Mouse (Mus musculus) G1E (cell line): ENCODE results near the gene Gdf11. TPM values are rescaled to one million over a fixed set of nuclear protein-coding genes. Genes with fewer than 3 reads are reported as not detected.

Experiments used
- ATAC-seq: 2 replicates; pipeline ENCODE4 v1.8.0; 2016; ENCODE audit warnings: mild to moderate bottlenecking; ENCODE audit not compliant: insufficient number of reproducible peaks, poor library complexity, low FRiP score, severe bottlenecking; ENCODE audit errors: extremely low read depth
- DNase-seq: peaks from one replicate; pipeline ENCODE4 v3.0.0; 2012; ENCODE audit warnings: low spot score
- H3K27me3 ChIP-seq: 2 replicates; pipeline ENCODE4 v1.6.1; 2012; ENCODE audit warnings: mild to moderate bottlenecking, low read length, inconsistent platforms; ENCODE audit not compliant: insufficient read depth
- H3K36me3 ChIP-seq: replicated peaks from 2 replicates; pipeline ENCODE3; 2012; ENCODE audit warnings: mild to moderate bottlenecking, inconsistent platforms
- H3K4me1 ChIP-seq: 2 replicates; pipeline ENCODE4 v1.6.1; 2012; ENCODE audit warnings: low read depth, low read length, inconsistent platforms, mixed read lengths; ENCODE audit not compliant: insufficient read depth
- H3K4me3 ChIP-seq: 2 replicates; pipeline ENCODE4 v1.5.1; 2012; ENCODE audit warnings: low read depth, mild to moderate bottlenecking, inconsistent platforms, low read length, moderate library complexity, mixed read lengths
- H3K9me3 ChIP-seq: replicated peaks from 2 replicates; pipeline ENCODE4 v1.6.1; 2012; ENCODE audit warnings: inconsistent platforms
- CTCF ChIP-seq: IDR thresholded peaks from 2 replicates; pipeline ENCODE4 v1.5.1; 2012; ENCODE audit warnings: low read depth, low read length, inconsistent platforms, mixed read lengths
- GATA1 ChIP-seq: IDR thresholded peaks from 2 replicates; pipeline ENCODE4 v1.6.1; 2012; ENCODE audit warnings: borderline replicate concordance, low read length, inconsistent platforms, mixed read lengths
- GATA2 ChIP-seq: IDR thresholded peaks from 2 replicates; pipeline ENCODE4 v1.6.1; 2012; ENCODE audit warnings: low read depth, low read length, inconsistent platforms, borderline replicate concordance
- POLR2AphosphoS5 ChIP-seq: IDR thresholded peaks from 2 replicates; pipeline ENCODE4 v1.6.1; 2012; ENCODE audit warnings: low read depth, low read length, inconsistent platforms; ENCODE audit not compliant: insufficient replicate concordance
- TAL1 ChIP-seq: conservative IDR thresholded peaks from 2 replicates; pipeline ENCODE4 v1.6.1; 2012; ENCODE audit warnings: low read depth, low read length, inconsistent platforms, mixed read lengths
- polyA plus RNA-seq: library from polyadenylated mRNA; stranded (reverse); fragments of >175 nt; gene quantifications from 2 replicates; pipeline ENCODE4 v1.2.3, GENCODE M21; 2012
- total RNA-seq, 2 experiments: library from RNA; stranded (forward) in 1 of 2; stranded (reverse) in 1 of 2; fragments of 200-1000 nt in 1 of 2; fragments of >200 nt in 1 of 2; fragmentation: Nextera tagmentation in 1 of 2; gene quantifications; 2 replicates each; pipeline ENCODE4 v1.2.3; 2014 to 2017

Gene Gdf11
- total and polyA plus RNA-seq, 3 experiments = under 0.01 to 0.02 TPM; not detected in 1

DNA sequence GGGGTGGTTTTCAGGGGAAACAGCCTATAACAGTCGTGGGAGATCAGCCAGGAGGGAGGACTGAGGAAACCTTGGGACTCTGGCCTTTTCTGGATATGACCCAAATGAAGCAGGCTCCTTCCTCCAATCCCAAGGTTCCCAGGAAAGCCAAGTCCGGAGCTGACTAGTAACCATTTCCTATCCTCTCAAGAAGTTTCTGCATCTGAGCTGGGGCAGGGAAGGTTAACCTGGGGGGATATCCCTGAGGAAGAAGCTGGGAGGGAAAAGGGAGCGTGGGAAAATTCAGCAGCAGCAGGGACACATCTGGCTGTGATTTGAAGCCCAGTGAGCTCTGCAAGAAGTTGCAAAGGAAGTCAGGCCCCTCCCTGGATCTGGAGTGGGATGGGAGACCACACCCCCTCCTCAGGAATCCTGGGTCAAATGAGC is 29.2 kb upstream of the Gdf11 start:
- H3K27me3 ChIP-seq = no peaks in the 10 kb centered on the region
- DNase-seq = no peak
- H3K36me3 ChIP-seq = peaks cover 55% of the 10 kb centered on the region
- H3K4me1 ChIP-seq = peaks cover 24% of the 10 kb centered on the region
- ATAC-seq = no peak
- TF ChIP-seq TAL1 (no peak), POLR2AphosphoS5 (no peak), GATA1 (no peak), GATA2 (no peak), CTCF (no peak)
- H3K9me3 ChIP-seq = no peaks in the 10 kb centered on the region
- H3K4me3 ChIP-seq = no peak overlapping the region

DNA sequence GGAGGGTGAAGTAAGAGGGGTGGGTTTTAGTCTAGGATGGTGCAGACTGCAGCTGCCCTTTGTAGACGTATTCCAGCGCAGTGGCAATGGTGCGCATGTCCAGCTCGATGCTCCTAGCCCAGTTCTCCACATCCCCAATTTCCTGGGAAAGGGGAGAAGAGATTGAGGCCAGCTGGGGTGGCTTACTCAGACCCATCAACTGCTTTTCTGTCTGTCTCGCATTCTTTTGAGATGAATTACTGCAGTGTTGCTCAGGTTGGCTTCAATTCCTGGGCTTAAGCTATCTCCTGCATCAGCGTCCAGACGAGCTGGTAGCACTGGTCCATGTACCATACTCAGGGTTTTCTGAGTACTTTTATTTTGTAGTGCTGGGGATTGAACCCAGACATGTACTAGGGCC is 28.4 kb upstream of the Gdf11 start:
- TF ChIP-seq GATA2 = no peak
- no peak for TF ChIP-seq TAL1
- TF ChIP-seq GATA1 = no peak
- no peak for TF ChIP-seq CTCF
- no peak for TF ChIP-seq POLR2AphosphoS5
- no peaks in the 10 kb centered on the region for H3K27me3 ChIP-seq
- no peak for DNase-seq
- ATAC-seq = no peak
- H3K4me3 ChIP-seq = no peak overlapping the region
- H3K36me3 ChIP-seq = peaks cover 55% of the 10 kb centered on the region
- peaks cover 24% of the 10 kb centered on the region for H3K4me1 ChIP-seq
- no peaks in the 10 kb centered on the region for H3K9me3 ChIP-seq

DNA sequence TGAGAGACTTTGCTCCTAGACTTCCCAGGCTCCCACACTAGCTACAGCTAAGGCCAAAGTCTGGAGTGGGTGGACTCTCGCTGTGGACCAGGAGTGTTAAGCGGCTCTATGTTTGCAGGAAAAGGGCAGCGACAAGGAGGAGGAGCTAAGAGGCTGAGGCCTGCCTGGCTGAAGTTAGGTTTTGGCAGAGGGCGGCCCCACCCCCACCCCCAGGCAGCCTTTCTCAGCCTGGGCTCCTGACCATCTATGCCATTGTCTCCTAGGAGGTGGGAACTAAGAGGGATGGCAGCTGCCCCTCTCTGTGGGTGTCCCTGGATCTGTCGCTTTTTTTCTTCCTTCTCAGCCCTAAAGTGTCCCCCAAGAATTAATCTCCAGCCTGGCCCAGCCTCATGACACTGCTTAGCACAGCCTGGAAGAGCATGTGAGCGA is 27.7 kb upstream of the Gdf11 start:
- Histone ChIP-seq H3K4me1 (peaks cover 23% of the 10 kb centered on the region), H3K9me3 (no peaks in the 10 kb centered on the region), H3K36me3 (peaks cover 55% of the 10 kb centered on the region), H3K4me3 (no peak overlapping the region), H3K27me3 (no peaks in the 10 kb centered on the region)
- ATAC-seq = no peak
- no peak for DNase-seq
- TF ChIP-seq TAL1 (no peak), CTCF (no peak), GATA2 (no peak), POLR2AphosphoS5 (no peak), GATA1 (no peak)

DNA sequence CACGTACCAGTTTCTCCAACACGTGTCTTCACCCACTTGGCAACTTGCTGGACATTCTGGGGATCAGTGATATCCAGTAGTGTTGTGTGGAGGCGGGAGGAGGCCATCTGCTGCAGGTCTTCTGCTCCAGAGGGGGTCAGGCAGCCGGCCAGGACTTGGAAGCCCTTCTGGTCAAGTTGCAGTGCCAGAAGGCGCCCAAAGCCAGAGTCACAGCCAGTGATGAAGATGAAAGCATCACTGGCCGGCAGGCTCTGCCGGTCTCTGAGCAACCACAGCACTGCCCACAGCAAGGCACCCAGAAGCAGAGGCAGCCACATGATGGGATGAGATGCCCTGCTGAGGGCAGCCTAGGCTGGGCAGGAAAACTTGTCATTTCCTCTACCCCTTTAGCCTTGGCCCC is 26.7 kb upstream of the Gdf11 start:
- peaks cover 13% of the 10 kb centered on the region for H3K4me1 ChIP-seq
- TF ChIP-seq CTCF = no peak
- no peak for TF ChIP-seq POLR2AphosphoS5
- TF ChIP-seq TAL1 = no peak
- TF ChIP-seq GATA2 = no peak
- no peak for TF ChIP-seq GATA1
- no peak overlapping the region for H3K4me3 ChIP-seq
- H3K36me3 ChIP-seq = peaks cover 55% of the 10 kb centered on the region
- DNase-seq (no peak), ATAC-seq (no peak)
- H3K9me3 ChIP-seq = no peaks in the 10 kb centered on the region
- H3K27me3 ChIP-seq = peaks cover 6% of the 10 kb centered on the region

DNA sequence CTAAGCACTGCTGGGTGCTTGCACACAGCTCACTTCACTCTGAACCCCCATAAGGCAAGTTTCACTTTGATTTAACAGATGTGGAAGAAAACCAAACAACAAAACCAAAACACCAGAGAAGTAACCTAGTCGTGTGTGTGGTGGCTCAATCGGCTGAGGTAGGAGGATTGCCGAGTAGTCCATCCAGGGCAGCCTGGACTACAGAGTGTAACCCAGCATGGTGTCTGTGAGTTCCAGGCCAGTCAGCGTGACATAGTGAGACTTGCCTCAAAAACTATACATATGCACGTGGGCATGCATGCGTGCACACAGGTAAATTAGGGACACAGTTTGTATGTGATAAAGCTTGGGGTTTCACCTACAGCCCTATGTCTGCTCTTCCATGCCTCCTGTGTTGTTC is 25.9 kb upstream of the Gdf11 start:
- no peak overlapping the region for H3K4me3 ChIP-seq
- TF ChIP-seq CTCF (no peak), POLR2AphosphoS5 (no peak), GATA2 (no peak), TAL1 (no peak), GATA1 (no peak)
- no peaks in the 10 kb centered on the region for H3K9me3 ChIP-seq
- DNase-seq (no peak), ATAC-seq (no peak)
- peaks cover 10% of the 10 kb centered on the region for H3K4me1 ChIP-seq
- peaks cover 10% of the 10 kb centered on the region for H3K27me3 ChIP-seq
- H3K36me3 ChIP-seq = peaks cover 55% of the 10 kb centered on the region

DNA sequence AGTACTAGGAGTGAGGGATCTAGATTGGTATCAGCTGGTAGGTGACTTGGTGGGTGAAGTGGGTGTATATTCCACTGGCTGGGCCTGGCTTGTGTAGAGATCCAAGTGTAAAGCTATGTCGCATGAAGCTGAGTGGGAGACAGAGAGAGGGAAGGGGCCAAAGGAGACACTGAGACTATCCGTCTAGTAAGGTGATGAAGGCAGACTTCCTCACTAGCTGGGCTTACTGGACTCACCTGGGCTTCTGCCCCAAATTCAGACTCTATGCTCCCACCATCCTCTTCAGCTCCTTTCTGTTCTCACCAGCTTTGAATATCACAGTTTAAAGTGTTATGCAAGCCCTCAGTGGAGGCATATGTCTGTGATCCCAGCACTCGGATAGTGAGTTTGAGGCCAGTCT is 25.1 kb upstream of the Gdf11 start:
- ATAC-seq (no peak), DNase-seq (no peak)
- Histone ChIP-seq H3K4me1 (peaks cover 3% of the 10 kb centered on the region), H3K36me3 (peaks cover 49% of the 10 kb centered on the region), H3K27me3 (peaks cover 16% of the 10 kb centered on the region), H3K9me3 (no peaks in the 10 kb centered on the region), H3K4me3 (no peak overlapping the region)
- TF ChIP-seq CTCF (no peak), POLR2AphosphoS5 (no peak), GATA1 (no peak), GATA2 (no peak), TAL1 (no peak)

DNA sequence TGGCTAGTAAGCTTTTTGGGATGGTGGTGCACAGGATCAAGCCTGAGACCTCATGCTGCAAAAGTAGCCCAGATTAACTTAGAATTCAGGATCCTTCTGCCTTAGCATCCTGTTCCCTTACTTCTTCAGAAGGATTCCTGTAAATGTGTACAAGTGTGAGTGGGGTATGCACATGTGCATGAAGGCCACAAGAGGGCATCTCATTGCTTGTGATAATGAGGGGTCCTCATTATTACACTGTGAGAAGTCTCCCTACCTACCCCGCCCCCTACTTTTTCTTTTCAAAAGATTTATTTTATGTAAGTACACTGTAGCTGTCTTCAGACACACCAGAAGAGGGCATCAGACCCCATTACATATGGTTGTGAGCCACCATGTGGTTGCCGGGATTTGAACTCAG is 24.0 kb upstream of the Gdf11 start:
- Histone ChIP-seq H3K27me3 (peaks cover 27% of the 10 kb centered on the region), H3K9me3 (no peaks in the 10 kb centered on the region), H3K4me1 (peaks cover 5% of the 10 kb centered on the region; the same call in 1 of the 2 replicates), H3K4me3 (no peak overlapping the region), H3K36me3 (peaks cover 39% of the 10 kb centered on the region)
- TF ChIP-seq CTCF (no peak), POLR2AphosphoS5 (no peak), GATA1 (no peak), GATA2 (no peak), TAL1 (no peak)
- ATAC-seq = no peak
- no peak for DNase-seq
